Mouse (Mus musculus) liver, embryonic 14.5 days (tissue): ENCODE results near the gene Ankrd13b.
A peak's percentile ranks its signal among the peaks of the same experiment; 100 is the strongest.

Experiments used
- CTCF ChIP-seq: IDR thresholded peaks from 2 replicates; pipeline ENCODE4 v1.5.1; 2016; ENCODE audit warnings: antibody characterized with exemption, low read depth, control low read depth
- EP300 ChIP-seq: IDR thresholded peaks from 2 replicates; pipeline ENCODE4 v1.6.1; 2016; ENCODE audit warnings: antibody characterized with exemption, low read depth

- no peak for TF ChIP-seq CTCF
- TF ChIP-seq EP300 = peak; percentile 90
Measured at GRCm38 (mm10) chr11:77423175-77423859, 66.2 kb downstream of the Ankrd13b start.
